Mouse (Mus musculus): ENCODE data around the gene Grk6. TPM values are rescaled to one million over a fixed set of nuclear protein-coding genes. Genes with fewer than 3 reads are reported as not detected.
A peak's percentile ranks its signal among the peaks of the same experiment; 100 is the strongest.

Gene Grk6
- total and polyA plus RNA-seq, 3 experiments = 83.2 to 96.7 TPM; not detected in 1

DNA sequence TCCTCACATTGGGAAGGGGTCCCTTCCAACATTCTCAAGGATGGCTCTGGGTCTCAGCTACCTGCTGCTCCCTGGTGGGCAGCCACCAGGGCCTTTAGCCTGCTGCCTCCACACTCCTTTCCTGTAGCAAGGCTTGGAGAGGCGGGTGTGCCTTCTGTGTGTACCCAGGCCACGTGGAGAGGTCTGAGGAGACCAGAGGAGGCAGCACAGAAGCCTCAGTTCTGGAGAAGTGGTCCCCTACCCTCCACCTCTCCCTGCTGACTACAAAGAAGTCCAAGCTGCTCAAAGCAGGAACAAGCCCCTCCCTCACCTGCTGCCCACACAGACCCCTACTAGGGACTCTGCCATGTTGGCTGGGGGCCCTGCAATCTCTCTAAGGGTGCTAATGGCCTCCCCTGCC is 49.4 kb downstream of the Grk6 start:
- H3K9ac ChIP-seq (ENCODE audit: control insufficient read depth, low read depth, low read length, poor library complexity, severe bottlenecking) = no peak overlapping the region
- DNase-seq (ENCODE audit: low read depth, low spot score) = no peak
- peaks cover 0 to 15% of the 10 kb centered on the region in 2 experiments; a peak in 2 of 4 replicates for H3K4me1 ChIP-seq (ENCODE audit: control insufficient read depth in 1 of 2, insufficient read depth in 2 of 2, low read length in 2 of 2)
- H3K9me3 ChIP-seq (replicated peaks; ENCODE audit: insufficient read depth, low read length) = no peaks in the 10 kb centered on the region
- no peaks in the 10 kb centered on the region; a peak in 1 of 4 replicates for H3K27me3 ChIP-seq (ENCODE audit: control insufficient read depth in 1 of 2, insufficient read depth in 2 of 2, low read length in 2 of 2)
- peaks cover 0 to 11% of the 10 kb centered on the region in 2 experiments; a peak in 2 of 4 replicates for H3K36me3 ChIP-seq (ENCODE audit: control insufficient read depth in 1 of 2, insufficient read depth in 2 of 2, low read length in 2 of 2)
- no peak overlapping the region for H3K27ac ChIP-seq (ENCODE audit: control insufficient read depth, low read depth, low read length)
- TF ChIP-seq RCOR1 (IDR thresholded peaks at IDR 0.05; ENCODE audit: low read depth, low read length) (no peak), BHLHE40 (IDR thresholded peaks at IDR 0.05; ENCODE audit: borderline replicate concordance, low read depth, low read length) (no peak), CTCF (IDR thresholded peaks at IDR 0.05 in 2 of 3, conservative IDR thresholded peaks at IDR 0.05 in 1 of 3; ENCODE audit: control insufficient read depth in 1 of 3, insufficient read depth in 1 of 3, low read depth in 2 of 3, low read length in 3 of 3, poor library complexity in 1 of 3, severe bottlenecking in 1 of 3) (no peak), MYB (IDR thresholded peaks at IDR 0.05; ENCODE audit: low read depth, low read length) (no peak), ETS1 (IDR thresholded peaks at IDR 0.05; ENCODE audit: low read depth, low read length) (no peak), MAFK (IDR thresholded peaks at IDR 0.05; ENCODE audit: borderline replicate concordance, low read depth, low read length) (no peak), ZNF384 (IDR thresholded peaks at IDR 0.05; ENCODE audit: low read depth, low read length) (no peak), SMC3 (IDR thresholded peaks at IDR 0.05; ENCODE audit: low read depth, low read length) (no peak), TBP (IDR thresholded peaks at IDR 0.05; ENCODE audit: low read depth, low read length) (no peak), USF2 (IDR thresholded peaks at IDR 0.05; ENCODE audit: borderline replicate concordance in 1 of 2, insufficient read depth in 1 of 2, low read depth in 1 of 2, low read length in 2 of 2) (no peak)
- no peak overlapping the region for H3K4me3 ChIP-seq (ENCODE audit: control insufficient read depth in 1 of 2, insufficient read depth in 1 of 2, low read depth in 2 of 2, low read length in 2 of 2)
- no peaks in the 10 kb centered on the region for H3K79me2 ChIP-seq (ENCODE audit: control insufficient read depth, insufficient read depth, low read length, poor library complexity)

DNA sequence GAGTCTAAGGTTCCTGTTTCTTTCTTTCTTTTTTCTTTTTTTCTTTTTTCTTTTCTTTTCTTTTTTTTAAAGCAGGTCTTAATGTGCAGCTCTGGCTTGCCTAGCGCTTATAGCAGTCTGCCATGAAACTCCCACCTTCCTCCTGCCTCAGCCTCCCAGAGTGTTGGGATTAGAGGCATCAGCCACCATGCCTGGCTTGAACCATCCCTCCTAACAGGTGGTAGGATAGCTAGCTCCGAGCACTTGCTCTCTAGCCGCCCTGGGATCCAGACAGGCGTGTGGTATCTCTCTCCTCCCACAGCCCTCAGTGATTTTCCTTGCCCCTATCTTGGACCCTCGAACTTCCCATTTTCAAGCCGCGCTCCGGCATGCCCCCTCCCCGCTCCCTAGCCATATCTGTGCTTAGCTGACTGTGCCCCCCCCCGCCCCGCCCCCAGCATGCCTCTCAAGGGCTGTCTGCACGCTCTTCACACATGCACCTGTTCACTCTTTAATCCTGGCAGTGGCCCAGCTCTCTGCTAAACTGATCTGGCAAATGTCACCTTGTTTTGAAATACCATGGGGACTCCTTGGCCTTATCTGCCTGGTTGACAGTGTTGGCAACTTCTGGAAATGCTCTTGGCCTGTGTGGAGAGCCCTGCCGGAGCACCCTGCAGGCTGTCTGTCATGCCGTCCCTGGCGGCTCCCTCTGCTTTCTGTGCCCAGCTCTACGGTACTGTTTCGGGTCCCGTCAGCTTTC is 50.2 kb downstream of the Grk6 start:
- peak; percentile 94 for DNase-seq (ENCODE audit: low read depth, low spot score)
- peaks cover 0 to 15% of the 10 kb centered on the region in 2 experiments; a peak in 2 of 4 replicates for H3K4me1 ChIP-seq (ENCODE audit: control insufficient read depth in 1 of 2, insufficient read depth in 2 of 2, low read length in 2 of 2)
- no peak overlapping the region for H3K4me3 ChIP-seq (ENCODE audit: control insufficient read depth in 1 of 2, insufficient read depth in 1 of 2, low read depth in 2 of 2, low read length in 2 of 2)
- H3K79me2 ChIP-seq (ENCODE audit: control insufficient read depth, insufficient read depth, low read length, poor library complexity) = no peaks in the 10 kb centered on the region
- H3K9me3 ChIP-seq (replicated peaks; ENCODE audit: insufficient read depth, low read length) = no peaks in the 10 kb centered on the region
- H3K27me3 ChIP-seq (ENCODE audit: control insufficient read depth in 1 of 2, insufficient read depth in 2 of 2, low read length in 2 of 2) = no peaks in the 10 kb centered on the region; a peak in 1 of 4 replicates
- H3K27ac ChIP-seq (ENCODE audit: control insufficient read depth, low read depth, low read length) = no peak overlapping the region
- peaks cover 0 to 11% of the 10 kb centered on the region in 2 experiments; a peak in 2 of 4 replicates for H3K36me3 ChIP-seq (ENCODE audit: control insufficient read depth in 1 of 2, insufficient read depth in 2 of 2, low read length in 2 of 2)
- H3K9ac ChIP-seq (ENCODE audit: control insufficient read depth, low read depth, low read length, poor library complexity, severe bottlenecking) = no peak overlapping the region
- TF ChIP-seq KAT2A (conservative IDR thresholded peaks at IDR 0.05; ENCODE audit: low read depth, low read length) = no peak
- TF ChIP-seq SMC3 (IDR thresholded peaks at IDR 0.05; ENCODE audit: low read depth, low read length) = no peak
- TF ChIP-seq MAX (IDR thresholded peaks at IDR 0.05; ENCODE audit: low read length) = peak; percentile 61
- TF ChIP-seq POLR2AphosphoS2 (IDR thresholded peaks at IDR 0.05; ENCODE audit: low read length) = no peak
- TF ChIP-seq CTCF (IDR thresholded peaks at IDR 0.05 in 2 of 3, conservative IDR thresholded peaks at IDR 0.05 in 1 of 3; ENCODE audit: control insufficient read depth in 1 of 3, insufficient read depth in 1 of 3, low read depth in 2 of 3, low read length in 3 of 3, poor library complexity in 1 of 3, severe bottlenecking in 1 of 3) = no peak
- peak; percentile 73 for TF ChIP-seq GATA1 (IDR thresholded peaks at IDR 0.05; ENCODE audit: low read depth, low read length)
- TF ChIP-seq CHD2 (IDR thresholded peaks at IDR 0.05; ENCODE audit: low read length) = no peak
- peak; percentile 95 for TF ChIP-seq ETS1 (IDR thresholded peaks at IDR 0.05; ENCODE audit: low read depth, low read length)
- TF ChIP-seq POLR2A (IDR thresholded peaks at IDR 0.05; ENCODE audit: control insufficient read depth in 1 of 2, insufficient read depth in 1 of 2, low read depth in 1 of 2, low read length in 2 of 2, poor library complexity in 1 of 2) = no peak
- TF ChIP-seq HCFC1 (IDR thresholded peaks at IDR 0.05; ENCODE audit: low read depth, low read length) = peak; percentile 48
- TF ChIP-seq MEF2A (IDR thresholded peaks at IDR 0.05; ENCODE audit: extremely low read depth, insufficient replicate concordance, low read depth, low read length, poor library complexity, severe bottlenecking) = 0 out of 2 replicates have a peak, but pooled peaks have one; percentile 41
- 0 out of 2 replicates have a peak, but pooled peaks have one; percentile 27 for TF ChIP-seq ELF1 (IDR thresholded peaks at IDR 0.05; ENCODE audit: low read depth, low read length)
- no peak for TF ChIP-seq GABPA (IDR thresholded peaks at IDR 0.05; ENCODE audit: low read depth, low read length)
- no peak for TF ChIP-seq USF1 (IDR thresholded peaks at IDR 0.05; ENCODE audit: low read depth, low read length)
- peak; percentile 95 for TF ChIP-seq SIN3A (IDR thresholded peaks at IDR 0.05; ENCODE audit: low read length)
- no peak for TF ChIP-seq TBP (IDR thresholded peaks at IDR 0.05; ENCODE audit: low read depth, low read length)
- peak; percentile 93 for TF ChIP-seq RCOR1 (IDR thresholded peaks at IDR 0.05; ENCODE audit: low read depth, low read length)
- peak; percentile 68; the same call in 1 of the 2 replicates for TF ChIP-seq BHLHE40 (IDR thresholded peaks at IDR 0.05; ENCODE audit: borderline replicate concordance, low read depth, low read length)
- TF ChIP-seq NRF1 (IDR thresholded peaks at IDR 0.05; ENCODE audit: insufficient read depth, low read depth, low read length, poor library complexity, severe bottlenecking) = no peak
- no peak for TF ChIP-seq CHD1 (IDR thresholded peaks at IDR 0.05; ENCODE audit: low read depth, low read length)
- no peak for TF ChIP-seq MYB (IDR thresholded peaks at IDR 0.05; ENCODE audit: low read depth, low read length)
- peak; percentile 96 for TF ChIP-seq MAZ (IDR thresholded peaks at IDR 0.05; ENCODE audit: low read depth, low read length)
- TF ChIP-seq RAD21 (IDR thresholded peaks at IDR 0.05; ENCODE audit: low read depth, low read length) = no peak
- TF ChIP-seq ZMIZ1 (IDR thresholded peaks at IDR 0.05; ENCODE audit: low read depth, low read length) = no peak
- peak; percentile 38 for TF ChIP-seq TAL1 (IDR thresholded peaks at IDR 0.05; ENCODE audit: low read length)
